Mouse (Mus musculus): Measurements from ENCODE around the gene Mafg. TPM values are rescaled to one million over a fixed set of nuclear protein-coding genes. Genes with fewer than 3 reads are reported as not detected.
A peak's percentile ranks its signal among the peaks of the same experiment; 100 is the strongest.

Gene Mafg
- polyA plus RNA-seq, 1 experiment from 2014 or later = 24.3 TPM

DNA sequence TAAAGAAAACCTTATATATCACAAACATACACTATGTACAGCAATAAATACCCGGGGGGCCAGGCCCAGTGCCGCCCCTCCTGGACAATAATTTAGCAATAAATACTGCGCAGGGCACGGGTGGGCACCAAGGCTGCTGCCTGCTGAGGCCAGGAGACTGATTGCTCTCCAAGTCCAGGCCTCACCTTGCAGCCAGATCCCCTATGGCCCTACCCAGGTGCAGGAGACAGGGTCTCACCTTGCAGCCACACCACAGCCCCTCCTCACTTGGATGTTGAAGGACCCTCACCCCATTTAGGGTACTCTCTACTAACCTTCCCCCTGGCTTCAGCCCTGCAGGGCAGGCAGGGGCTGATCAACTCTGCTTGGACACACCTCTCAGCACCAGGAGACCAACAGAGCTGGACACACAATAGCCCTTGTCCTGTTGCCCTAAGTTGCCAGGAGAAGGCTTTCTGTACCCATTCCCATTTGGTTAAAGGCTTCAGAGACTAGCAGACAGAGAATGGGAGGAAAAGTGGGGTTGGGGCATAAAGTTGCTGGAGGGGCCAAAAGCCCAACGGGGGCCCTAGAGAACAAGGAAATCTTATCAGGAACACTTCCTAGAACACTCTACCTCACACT, 8.1 kb downstream of the Mafg start, which contains the start of gene Sirt7:
TSS of gene Sirt7 (minus strand) at position 89 of the 624 bp plus-strand sequence.
- 22% methylated on average over 5 of the region's 5 CpGs for WGBS
- H3K9ac ChIP-seq (replicated peaks; ENCODE audit: low read length) = peak within 1 kb of the TSS; percentile 77
- peaks cover 26% of the 10 kb centered on the region for H3K4me1 ChIP-seq (ENCODE audit: insufficient read depth, low read length)
- H3K36me3 ChIP-seq (ENCODE audit: insufficient read depth, low read length) = peaks cover 38% of the 10 kb centered on the region
- H3K27me3 ChIP-seq (ENCODE audit: insufficient read depth, low read length) = no peaks in the 10 kb centered on the region
- H3K4me2 ChIP-seq (replicated peaks; ENCODE audit: low read depth, low read length) = peak within 1 kb of the TSS; percentile 96
- peak; percentile 29 for ATAC-seq (ENCODE audit: low FRiP score, low TSS enrichment)
- H3K27ac ChIP-seq (ENCODE audit: low read length) = peak within 1 kb of the TSS; percentile 74
- peak within 1 kb of the TSS; percentile 95 for H3K4me3 ChIP-seq (ENCODE audit: low read length)
- H3K9me3 ChIP-seq (ENCODE audit: low read length) = no peaks in the 10 kb centered on the region

DNA sequence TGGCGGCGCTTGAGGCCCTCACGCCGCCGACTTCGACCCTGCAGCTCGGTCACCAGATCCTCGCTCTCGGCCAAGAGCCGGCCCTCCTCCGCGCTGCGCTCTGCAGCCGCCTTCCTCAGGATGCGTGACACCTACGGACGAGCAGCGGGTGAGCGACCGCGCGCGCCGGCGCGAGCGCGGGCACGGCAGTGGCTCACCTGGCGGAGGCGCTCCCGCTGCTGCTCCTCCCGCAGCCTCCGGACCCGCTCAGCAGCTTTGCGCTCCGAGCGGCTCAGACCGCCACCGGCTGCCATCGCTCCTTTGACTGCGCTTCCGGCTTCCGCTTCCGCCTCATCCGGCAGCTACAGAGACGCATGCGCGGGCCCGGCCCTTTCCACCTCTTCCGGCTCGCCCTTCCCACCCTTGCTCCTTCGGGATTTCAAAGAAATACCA, 8.7 kb downstream of the Mafg start:
- Histone ChIP-seq H3K9ac (replicated peaks; ENCODE audit: low read length) (peak overlapping the region; percentile 77), H3K36me3 (ENCODE audit: insufficient read depth, low read length) (peaks cover 43% of the 10 kb centered on the region), H3K27me3 (ENCODE audit: insufficient read depth, low read length) (no peaks in the 10 kb centered on the region), H3K9me3 (ENCODE audit: low read length) (no peaks in the 10 kb centered on the region), H3K4me1 (ENCODE audit: insufficient read depth, low read length) (peaks cover 21% of the 10 kb centered on the region), H3K4me3 (ENCODE audit: low read length) (peak overlapping the region; percentile 95), H3K27ac (ENCODE audit: low read length) (peak overlapping the region; percentile 74), H3K4me2 (replicated peaks; ENCODE audit: low read depth, low read length) (peak overlapping the region; percentile 96)
- ATAC-seq (ENCODE audit: low FRiP score, low TSS enrichment) = peak; percentile 82
- 0% methylated on average over 52 of the region's 53 CpGs for WGBS

DNA sequence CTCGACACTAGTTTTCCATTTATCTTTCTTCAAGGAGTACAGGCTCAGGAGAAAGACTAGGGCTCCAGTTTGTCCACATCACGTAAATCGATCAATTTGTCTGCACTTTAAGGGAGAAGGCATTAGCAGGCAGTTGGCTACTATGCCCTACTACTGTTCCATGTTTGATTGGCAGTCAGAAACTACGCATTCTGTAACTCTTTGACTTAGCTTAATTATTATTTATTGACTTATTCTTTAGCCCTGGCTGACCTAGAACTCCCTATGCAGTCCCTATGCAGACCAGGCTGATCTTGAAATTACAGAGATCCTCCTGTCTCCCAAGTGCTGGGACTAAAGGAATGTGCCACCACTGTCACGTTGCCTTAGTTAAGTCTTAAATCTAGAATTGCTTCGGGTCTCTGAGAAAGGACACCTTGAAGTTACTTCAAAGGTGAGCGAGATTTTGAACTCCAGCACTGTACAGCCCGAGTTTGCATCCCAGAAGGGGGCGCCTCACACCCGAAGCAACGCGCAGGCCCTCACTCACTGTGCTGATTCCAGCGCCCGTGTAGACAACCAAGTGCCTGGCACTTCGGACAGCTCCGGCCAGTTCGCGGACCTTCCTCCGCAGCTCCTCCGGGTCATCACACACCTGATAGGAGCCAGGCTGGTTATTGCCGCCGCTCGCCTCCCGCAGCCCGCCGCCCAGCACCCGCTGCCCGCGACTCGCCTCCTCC, 9.3 kb downstream of the Mafg start:
- peak overlapping the region; percentile 74 for H3K27ac ChIP-seq (ENCODE audit: low read length)
- 12% methylated on average over 30 of the region's 30 CpGs for WGBS

DNA sequence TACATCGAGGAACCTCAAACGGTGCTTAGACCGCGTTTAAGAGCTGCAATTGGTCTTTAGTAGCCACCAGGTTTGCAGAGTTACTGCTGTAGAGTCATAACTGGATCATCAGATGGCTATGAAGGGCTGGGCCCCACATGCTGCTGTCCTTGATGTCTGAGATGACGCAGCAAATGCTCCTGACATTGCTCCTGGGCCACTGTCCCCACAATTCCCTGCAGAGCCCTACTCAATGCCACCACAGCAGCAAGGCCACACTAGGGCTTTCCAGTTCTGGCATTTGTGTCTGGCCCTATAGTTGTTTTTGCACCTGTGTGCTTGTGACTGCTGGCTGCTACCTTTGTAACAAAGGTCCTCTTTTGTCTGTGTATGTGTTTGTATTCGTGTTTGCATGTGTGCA, 10.6 kb downstream of the Mafg start:
- no peak overlapping the region for H3K27ac ChIP-seq (ENCODE audit: low read length)
- H3K27me3 ChIP-seq (ENCODE audit: insufficient read depth, low read length) = no peaks in the 10 kb centered on the region
- WGBS = 86% methylated on average over 6 of the region's 6 CpGs
- no peak overlapping the region for H3K9ac ChIP-seq (replicated peaks; ENCODE audit: low read length)
- H3K4me3 ChIP-seq (ENCODE audit: low read length) = no peak overlapping the region
- H3K36me3 ChIP-seq (ENCODE audit: insufficient read depth, low read length) = peaks cover 45% of the 10 kb centered on the region
- no peak for ATAC-seq (ENCODE audit: low FRiP score, low TSS enrichment)
- no peaks in the 10 kb centered on the region for H3K9me3 ChIP-seq (ENCODE audit: low read length)
- H3K4me1 ChIP-seq (ENCODE audit: insufficient read depth, low read length) = peaks cover 13% of the 10 kb centered on the region
- H3K4me2 ChIP-seq (replicated peaks; ENCODE audit: low read depth, low read length) = no peak overlapping the region

More for the DNA sequence above, 9.3 kb downstream of the Mafg start:
- Histone ChIP-seq H3K27me3 (ENCODE audit: insufficient read depth, low read length) (no peaks in the 10 kb centered on the region), H3K4me3 (ENCODE audit: low read length) (peak overlapping the region; percentile 95), H3K4me2 (replicated peaks; ENCODE audit: low read depth, low read length) (peak overlapping the region; percentile 96), H3K9me3 (ENCODE audit: low read length) (no peaks in the 10 kb centered on the region), H3K9ac (replicated peaks; ENCODE audit: low read length) (peak overlapping the region; percentile 77), H3K4me1 (ENCODE audit: insufficient read depth, low read length) (peaks cover 15% of the 10 kb centered on the region), H3K36me3 (ENCODE audit: insufficient read depth, low read length) (peaks cover 41% of the 10 kb centered on the region)
- peak; percentile 82 for ATAC-seq (ENCODE audit: low FRiP score, low TSS enrichment)

DNA sequence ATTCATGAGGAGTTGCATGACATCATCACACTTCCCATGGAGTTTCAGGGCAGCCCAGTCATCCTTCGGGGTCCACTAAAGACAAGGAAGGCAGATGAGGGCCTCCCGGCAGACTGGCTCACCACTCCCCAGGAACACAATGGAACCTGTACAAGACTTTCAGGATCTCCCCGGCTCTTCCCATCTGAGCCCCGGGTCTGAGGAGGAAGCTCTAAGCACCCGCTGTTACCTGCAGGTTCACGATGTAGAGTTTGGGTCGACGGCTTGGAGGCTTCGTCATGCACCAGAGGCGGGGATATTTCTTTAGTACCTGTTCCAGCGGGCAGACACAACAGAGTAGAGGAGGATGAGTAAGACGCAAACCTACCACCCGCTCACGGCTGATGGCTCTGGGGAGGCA, 13.2 kb downstream of the Mafg start:
- whole genome bisulfite sequencing = 95% methylated on average over 14 of the region's 14 CpGs
- no peak overlapping the region for H3K27ac ChIP-seq (ENCODE audit: low read length)
- no peak overlapping the region for H3K9ac ChIP-seq (replicated peaks; ENCODE audit: low read length)
- no peaks in the 10 kb centered on the region for H3K27me3 ChIP-seq (ENCODE audit: insufficient read depth, low read length)
- peaks cover 40% of the 10 kb centered on the region for H3K36me3 ChIP-seq (ENCODE audit: insufficient read depth, low read length)
- no peak overlapping the region for H3K4me3 ChIP-seq (ENCODE audit: low read length)
- no peak for ATAC-seq (ENCODE audit: low FRiP score, low TSS enrichment)
- peaks cover 22% of the 10 kb centered on the region for H3K4me1 ChIP-seq (ENCODE audit: insufficient read depth, low read length)
- H3K9me3 ChIP-seq (ENCODE audit: low read length) = no peaks in the 10 kb centered on the region
- no peak overlapping the region for H3K4me2 ChIP-seq (replicated peaks; ENCODE audit: low read depth, low read length)

DNA sequence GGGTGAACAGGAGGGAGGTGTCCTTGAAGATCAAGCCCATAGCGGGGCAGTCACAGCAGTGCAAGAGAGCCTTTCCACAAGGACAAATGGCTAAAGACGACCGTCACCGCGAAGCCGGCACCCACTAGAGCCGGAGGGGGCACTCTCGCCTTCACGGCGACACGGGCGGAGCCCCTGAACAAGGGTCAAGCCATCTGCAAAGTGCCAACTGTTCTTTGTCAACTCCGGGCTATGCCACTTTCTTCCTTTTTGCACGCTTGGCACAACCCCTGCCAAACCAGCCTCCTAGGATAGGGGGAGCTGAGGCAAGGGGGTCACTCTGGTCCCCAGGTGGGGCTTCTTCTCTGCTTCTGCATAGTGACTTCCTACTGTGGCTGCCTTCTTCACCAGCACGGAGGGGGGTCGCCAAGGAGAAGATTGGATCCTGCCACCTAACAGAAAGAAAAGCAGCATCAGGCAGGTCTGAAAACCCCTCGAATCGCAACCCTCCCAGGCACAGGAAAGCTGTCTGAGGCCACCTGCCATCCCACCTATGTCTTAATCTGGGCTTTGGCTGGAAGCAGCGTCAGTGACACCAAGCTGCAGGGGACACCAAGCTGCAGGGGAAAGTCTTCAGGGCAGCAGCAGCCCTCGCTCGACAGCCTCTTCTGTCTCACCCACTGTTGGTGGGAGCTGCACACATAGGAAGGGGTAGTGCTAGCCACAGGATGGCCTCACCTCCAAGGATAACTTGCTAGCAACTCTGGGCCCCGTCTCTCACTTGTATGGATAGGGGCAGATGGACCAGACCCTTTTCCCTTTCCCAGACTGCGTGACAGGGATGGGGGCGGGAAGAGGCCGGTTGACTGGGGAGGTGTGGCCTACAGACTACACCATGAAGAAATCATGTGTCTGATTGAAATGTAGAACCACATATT, 14.5 kb downstream of the Mafg start:
- no peak overlapping the region for H3K9ac ChIP-seq (replicated peaks; ENCODE audit: low read length)
- 91% methylated on average over 25 of the region's 25 CpGs for WGBS
- H3K27ac ChIP-seq (ENCODE audit: low read length) = no peak overlapping the region
- H3K4me2 ChIP-seq (replicated peaks; ENCODE audit: low read depth, low read length) = no peak overlapping the region
- peaks cover 13% of the 10 kb centered on the region for H3K4me1 ChIP-seq (ENCODE audit: insufficient read depth, low read length)
- H3K36me3 ChIP-seq (ENCODE audit: insufficient read depth, low read length) = peaks cover 43% of the 10 kb centered on the region
- H3K27me3 ChIP-seq (ENCODE audit: insufficient read depth, low read length) = no peaks in the 10 kb centered on the region
- H3K9me3 ChIP-seq (ENCODE audit: low read length) = no peaks in the 10 kb centered on the region
- ATAC-seq (ENCODE audit: low FRiP score, low TSS enrichment) = no peak
- H3K4me3 ChIP-seq (ENCODE audit: low read length) = no peak overlapping the region

DNA sequence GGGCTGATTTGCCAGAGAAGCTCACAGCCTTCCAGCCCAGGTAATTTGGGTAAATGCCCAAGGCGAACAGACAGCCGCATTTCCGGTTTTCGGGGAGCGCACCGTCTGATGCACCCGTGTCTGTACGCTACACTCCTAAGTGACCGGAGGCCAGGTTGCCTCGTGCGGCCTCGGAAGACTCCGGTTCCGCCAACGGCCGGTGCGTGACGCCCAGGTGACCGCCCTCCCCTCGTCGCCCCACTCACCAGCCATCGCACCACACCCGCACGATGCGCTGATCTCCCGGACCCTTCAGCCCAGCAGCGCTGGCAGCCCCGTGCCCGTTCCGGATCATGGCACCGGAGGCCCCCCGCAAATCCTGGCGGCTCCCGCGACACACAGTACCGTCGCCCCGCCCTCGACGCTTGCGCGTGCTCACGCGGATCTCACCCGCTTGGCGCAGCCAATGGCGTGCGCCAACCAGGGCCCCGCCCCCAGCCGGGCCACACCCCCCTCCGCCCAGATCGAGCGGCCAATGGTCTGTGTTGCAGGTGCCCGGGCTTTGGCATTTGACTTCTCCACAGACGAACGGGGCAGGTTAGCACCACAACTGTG, 15.8 kb downstream of the Mafg start, which contains the start of gene Pcyt2:
TSS of gene Pcyt2 (minus strand) at position 418 of the 594 bp plus-strand sequence.
- peaks cover 11% of the 10 kb centered on the region for H3K4me1 ChIP-seq (ENCODE audit: insufficient read depth, low read length)
- H3K9ac ChIP-seq (replicated peaks; ENCODE audit: low read length) = peak within 1 kb of the TSS; percentile 72
- WGBS = under 1% methylated on average over 56 of the region's 56 CpGs
- peak within 1 kb of the TSS; percentile 81 for H3K4me2 ChIP-seq (replicated peaks; ENCODE audit: low read depth, low read length)
- peak within 1 kb of the TSS; percentile 69 for H3K27ac ChIP-seq (ENCODE audit: low read length)
- peaks cover 49% of the 10 kb centered on the region for H3K36me3 ChIP-seq (ENCODE audit: insufficient read depth, low read length)
- no peaks in the 10 kb centered on the region for H3K9me3 ChIP-seq (ENCODE audit: low read length)
- H3K27me3 ChIP-seq (ENCODE audit: insufficient read depth, low read length) = no peaks in the 10 kb centered on the region
- H3K4me3 ChIP-seq (ENCODE audit: low read length) = peak within 1 kb of the TSS; percentile 67
- peak; percentile 94 for ATAC-seq (ENCODE audit: low FRiP score, low TSS enrichment)

DNA sequence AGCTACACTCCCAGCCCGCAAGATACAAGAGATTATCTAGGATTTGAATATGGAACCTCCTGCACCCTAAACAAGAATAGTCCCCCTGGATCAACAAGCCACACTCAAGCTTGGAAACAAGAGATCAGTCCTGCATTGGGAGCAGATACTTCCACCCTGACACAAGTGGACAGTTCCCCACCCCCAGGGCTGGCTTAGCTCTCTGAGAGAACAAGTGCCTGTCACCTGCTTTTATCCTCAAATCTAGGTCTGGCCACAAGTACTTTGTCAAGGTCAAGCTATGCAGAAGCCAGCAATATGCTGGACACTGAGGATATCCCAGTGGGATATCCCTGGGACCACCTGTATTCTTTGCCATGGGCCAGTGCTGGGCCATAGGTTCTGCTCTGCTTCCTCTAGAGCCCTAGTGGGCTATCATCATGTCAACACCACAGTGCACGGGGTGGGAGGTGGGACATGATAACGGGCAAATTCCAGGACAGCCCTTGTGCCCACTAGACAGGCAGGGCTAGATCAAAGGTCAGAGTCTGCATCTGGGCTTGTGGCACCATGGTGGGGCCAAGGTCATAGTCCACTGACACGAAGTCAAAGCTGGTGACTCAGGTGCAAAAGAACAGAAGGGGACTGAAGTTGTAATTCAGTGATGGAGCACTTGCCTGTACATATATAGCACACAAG, 16.6 kb downstream of the Mafg start:
- H3K36me3 ChIP-seq (ENCODE audit: insufficient read depth, low read length) = peaks cover 53% of the 10 kb centered on the region
- no peaks in the 10 kb centered on the region for H3K9me3 ChIP-seq (ENCODE audit: low read length)
- peaks cover 11% of the 10 kb centered on the region for H3K4me1 ChIP-seq (ENCODE audit: insufficient read depth, low read length)
- peak overlapping the region; percentile 67 for H3K4me3 ChIP-seq (ENCODE audit: low read length)
- H3K4me2 ChIP-seq (replicated peaks; ENCODE audit: low read depth, low read length) = peak overlapping the region; percentile 81
- no peaks in the 10 kb centered on the region for H3K27me3 ChIP-seq (ENCODE audit: insufficient read depth, low read length)
- no peak for ATAC-seq (ENCODE audit: low FRiP score, low TSS enrichment)
- WGBS = 49% methylated on average over 4 of the region's 4 CpGs
- peak overlapping the region; percentile 72 for H3K9ac ChIP-seq (replicated peaks; ENCODE audit: low read length)
- peak overlapping the region; percentile 69 for H3K27ac ChIP-seq (ENCODE audit: low read length)
